Mouse (Mus musculus) cerebellum, postnatal 4 days (tissue): Measurements from ENCODE around the gene Defa33.
"Not testable (repeated sequence)": the region's sequence is repeated elsewhere in the genome, so short reads cannot be mapped to it uniquely, and the experiment has no call there.

ENCODE experiments used
- DNase-seq, 2 experiments: peaks; one replicate each; pipeline ENCODE4 v3.0.0; 2022; ENCODE audit warnings: low spot score in 2 of 2, mixed read lengths in 1 of 2

The Defa33 gene

DNA sequence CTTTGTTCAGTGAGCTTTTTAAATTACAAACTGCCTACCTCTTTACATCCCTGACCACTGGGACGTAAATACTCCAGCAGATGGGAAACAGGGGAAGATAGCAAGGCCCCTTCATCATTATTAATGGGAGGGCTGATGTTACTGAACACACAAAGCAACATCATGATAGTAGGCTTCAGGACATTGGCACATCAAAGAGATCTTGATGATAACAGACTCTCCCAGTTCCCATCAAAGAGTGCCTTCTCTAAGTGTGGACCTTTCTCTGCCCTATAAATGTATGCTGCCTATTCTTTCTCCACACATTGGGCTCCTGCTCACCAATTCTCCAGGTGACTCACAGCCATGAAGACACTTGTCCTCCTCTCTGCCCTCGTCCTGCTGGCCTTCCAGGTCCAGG is at the start of gene Defa33:
Defa33 (plus strand) TSS at position 301 of the 400 bp plus-strand sequence.
- not testable (repeated sequence) for DNase-seq

- DNase-seq = not testable (repeated sequence)
These were observed 13.4 kb upstream of the Defa33 start, which contains the start of gene Defa2 for GRCm38 (mm10) chr8:21378215-21378614. Defa2 (plus strand) TSS chr8:21378515.

DNA sequence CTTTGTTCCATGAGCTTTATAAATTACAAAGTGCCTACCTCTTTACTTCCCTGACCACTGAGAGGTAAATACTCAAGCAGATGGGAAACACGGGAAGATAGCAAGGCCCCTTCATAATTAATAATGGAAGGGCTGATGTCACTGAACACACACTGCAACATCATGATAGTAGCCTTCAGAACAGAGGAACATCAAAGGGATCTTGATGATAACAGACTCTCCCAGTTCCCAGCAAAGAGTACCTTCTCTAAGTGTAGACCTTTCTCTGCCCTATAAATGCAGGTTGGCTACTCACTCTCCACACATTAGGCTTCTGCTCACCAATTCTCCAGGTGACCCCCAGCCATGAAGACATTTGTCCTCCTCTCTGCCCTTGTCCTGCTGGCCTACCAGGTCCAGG is 35.5 kb downstream of the Defa33 start, which contains the start of gene Defa36:
Defa36 (plus strand) TSS at position 301 of the 400 bp plus-strand sequence.
- not testable (repeated sequence) for DNase-seq
